Mouse (Mus musculus): ENCODE data around the gene Nkx2-3.

Nkx2-3 gene

GRCm38 (mm10) chr19:43612051-43612450 is at the start of gene Nkx2-3:
Gene Nkx2-3 (plus strand): TSS chr19:43612325.
- peak in 1 of 2 experiments; percentile 74 for DNase-seq (ENCODE audit: low spot score in 2 of 2)

DNA sequence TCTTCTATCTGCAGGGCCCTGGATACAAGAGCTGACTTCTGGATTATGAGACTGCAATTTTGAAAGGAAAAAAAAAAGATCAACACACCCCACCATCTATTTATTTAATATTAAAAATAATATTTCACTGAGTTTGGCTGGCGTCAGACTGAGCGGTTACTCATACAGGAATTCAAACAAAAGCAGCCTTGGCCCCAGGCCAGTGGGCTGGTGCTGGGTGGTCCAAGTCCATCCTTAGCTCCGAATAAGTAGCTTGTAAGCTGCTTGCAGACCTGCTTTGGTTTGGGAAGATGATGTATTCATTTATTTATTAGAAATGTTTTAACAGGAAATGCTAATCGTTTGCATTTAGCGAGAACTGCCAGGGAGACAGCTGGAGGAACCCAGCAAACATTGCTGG is 49.0 kb upstream of the Nkx2-3 start:
- no peak for DNase-seq (ENCODE audit: low spot score in 2 of 2)

DNA sequence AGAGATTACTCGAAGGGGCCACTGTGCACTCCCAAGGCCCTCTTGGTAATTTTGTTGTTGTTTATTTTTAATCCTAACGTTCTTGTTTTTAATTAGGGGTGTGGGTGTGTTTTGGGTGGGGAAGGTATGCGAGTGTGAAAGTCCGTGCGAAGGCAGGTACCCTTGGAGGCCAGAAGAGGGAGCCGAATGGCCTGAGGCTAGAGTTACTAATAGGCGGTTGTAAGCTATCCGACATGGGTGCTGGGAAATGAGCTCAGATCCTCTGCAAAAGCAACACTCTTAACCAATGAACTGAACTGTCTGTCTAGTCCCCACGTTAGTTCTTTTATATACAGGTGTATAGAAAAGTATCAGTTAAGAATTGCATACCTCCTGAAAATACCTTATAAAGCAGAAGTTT is 43.8 kb upstream of the Nkx2-3 start:
- no peak for DNase-seq (ENCODE audit: low spot score in 2 of 2)

GRCm38 (mm10) chr19:43569133-43569532 is 43.0 kb upstream of the Nkx2-3 start:
- no peak for DNase-seq (ENCODE audit: low spot score in 2 of 2)

GRCm38 (mm10) chr19:43570831-43571790 is 41.0 kb upstream of the Nkx2-3 start:
- DNase-seq (ENCODE audit: low spot score in 2 of 2): peak; percentile 43 to 68

DNA sequence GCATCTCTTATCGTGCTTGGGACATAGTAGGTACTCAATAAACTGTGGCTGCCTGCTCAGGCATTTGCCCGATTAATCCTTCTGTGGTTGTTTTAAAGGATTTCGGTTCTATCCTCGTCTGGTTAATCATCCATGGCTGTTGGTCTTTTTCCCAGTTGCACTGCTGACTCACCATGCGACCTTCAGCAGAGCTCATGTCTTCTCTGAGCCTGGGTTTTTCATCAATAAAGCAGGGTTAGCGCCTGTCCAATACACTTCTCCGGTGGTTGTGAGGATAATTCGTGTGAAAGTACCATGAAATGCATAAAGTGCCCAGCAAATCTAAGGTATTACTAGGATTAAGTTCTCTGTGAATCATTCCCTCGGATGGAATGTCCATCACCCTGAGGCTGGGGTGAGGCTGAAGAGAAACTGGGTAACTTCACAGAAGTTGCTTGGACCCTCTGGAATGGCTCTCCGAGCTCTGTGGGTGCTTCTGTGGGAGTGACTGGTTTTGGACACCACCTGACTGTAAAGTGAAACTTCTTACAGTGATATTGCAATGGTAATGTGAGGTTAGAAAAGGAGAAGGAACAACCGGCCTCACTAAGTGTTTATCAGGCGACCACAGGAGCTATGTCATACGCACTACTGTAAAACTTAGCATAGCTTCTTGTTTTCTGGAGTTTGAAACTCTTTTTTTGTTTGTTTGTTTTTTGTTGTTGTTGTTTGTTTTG is 32.9 kb upstream of the Nkx2-3 start:
- no peak for DNase-seq (ENCODE audit: low spot score in 2 of 2)

- DNase-seq (ENCODE audit: low spot score in 2 of 2): no peak
These were observed 30.9 kb upstream of the Nkx2-3 start for GRCm38 (mm10) chr19:43581185-43581584.

DNA sequence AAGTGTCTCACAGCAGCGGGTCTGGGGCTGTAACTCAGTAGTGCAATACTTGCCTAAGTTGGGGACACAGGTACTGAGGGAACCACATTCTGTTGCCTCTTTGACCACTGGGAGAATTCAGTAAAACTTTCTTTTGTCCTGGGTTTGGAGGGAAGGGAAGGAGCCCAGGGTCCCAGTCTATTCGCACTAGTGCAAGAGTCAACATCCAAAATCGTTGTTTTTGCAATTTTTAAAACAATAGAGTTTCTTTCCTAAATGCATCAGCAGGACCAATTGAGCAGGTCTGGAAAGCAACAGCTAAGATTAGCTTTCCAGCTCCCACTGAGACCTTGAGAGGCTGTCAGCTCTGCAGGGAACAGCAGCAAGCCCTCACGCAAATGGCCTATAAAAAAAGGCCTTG is 28.9 kb upstream of the Nkx2-3 start:
- no peak for DNase-seq (ENCODE audit: low spot score in 2 of 2)

DNA sequence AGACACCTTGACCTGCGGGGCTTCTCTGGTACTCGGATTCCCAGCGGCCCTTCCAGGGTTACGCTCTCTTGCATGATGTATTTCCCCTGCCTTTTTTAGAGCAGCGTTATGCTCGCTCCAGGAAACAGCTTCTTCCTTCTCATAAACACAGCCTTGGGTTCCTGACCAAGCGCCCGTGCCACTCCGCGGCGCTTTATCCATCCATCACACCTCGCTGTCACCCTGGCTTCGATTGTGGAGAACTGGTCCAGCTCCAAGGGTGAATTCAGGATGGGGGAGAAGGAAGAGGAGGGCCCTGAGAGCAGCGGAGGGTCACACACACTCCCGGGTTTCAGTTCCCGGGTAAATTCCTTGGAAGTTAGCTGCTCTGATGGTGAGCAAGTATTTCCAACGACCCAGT is 28.5 kb upstream of the Nkx2-3 start:
- DNase-seq (ENCODE audit: low spot score in 2 of 2): no peak

DNA sequence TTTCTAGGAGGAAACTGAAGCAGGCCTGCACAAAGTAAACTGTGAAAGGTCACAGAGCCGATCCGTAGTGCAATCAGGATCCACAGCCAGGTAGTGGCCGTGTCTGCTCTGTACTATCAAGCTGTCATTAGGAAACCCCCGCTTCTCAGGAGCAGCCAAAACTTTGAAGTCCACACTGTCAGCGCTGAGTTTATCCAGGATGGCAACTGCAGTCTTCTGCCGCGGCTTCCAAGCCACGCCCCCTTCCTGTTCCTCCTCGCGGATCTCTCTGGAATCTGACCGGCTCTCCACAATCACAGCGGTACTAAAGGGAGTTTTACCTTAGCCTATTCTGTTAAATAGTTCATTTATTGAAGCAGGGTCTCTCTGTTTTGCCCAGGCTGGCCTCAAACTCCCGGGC is 27.3 kb upstream of the Nkx2-3 start:
- DNase-seq (ENCODE audit: low spot score in 2 of 2): peak in 1 of 2 experiments; percentile 30

GRCm38 (mm10) chr19:43592026-43592425 is 20.1 kb upstream of the Nkx2-3 start:
- no peak for DNase-seq (ENCODE audit: low spot score in 2 of 2)

- DNase-seq (ENCODE audit: low spot score in 2 of 2): no peak
These were observed 15.1 kb upstream of the Nkx2-3 start for GRCm38 (mm10) chr19:43596981-43597380.

DNA sequence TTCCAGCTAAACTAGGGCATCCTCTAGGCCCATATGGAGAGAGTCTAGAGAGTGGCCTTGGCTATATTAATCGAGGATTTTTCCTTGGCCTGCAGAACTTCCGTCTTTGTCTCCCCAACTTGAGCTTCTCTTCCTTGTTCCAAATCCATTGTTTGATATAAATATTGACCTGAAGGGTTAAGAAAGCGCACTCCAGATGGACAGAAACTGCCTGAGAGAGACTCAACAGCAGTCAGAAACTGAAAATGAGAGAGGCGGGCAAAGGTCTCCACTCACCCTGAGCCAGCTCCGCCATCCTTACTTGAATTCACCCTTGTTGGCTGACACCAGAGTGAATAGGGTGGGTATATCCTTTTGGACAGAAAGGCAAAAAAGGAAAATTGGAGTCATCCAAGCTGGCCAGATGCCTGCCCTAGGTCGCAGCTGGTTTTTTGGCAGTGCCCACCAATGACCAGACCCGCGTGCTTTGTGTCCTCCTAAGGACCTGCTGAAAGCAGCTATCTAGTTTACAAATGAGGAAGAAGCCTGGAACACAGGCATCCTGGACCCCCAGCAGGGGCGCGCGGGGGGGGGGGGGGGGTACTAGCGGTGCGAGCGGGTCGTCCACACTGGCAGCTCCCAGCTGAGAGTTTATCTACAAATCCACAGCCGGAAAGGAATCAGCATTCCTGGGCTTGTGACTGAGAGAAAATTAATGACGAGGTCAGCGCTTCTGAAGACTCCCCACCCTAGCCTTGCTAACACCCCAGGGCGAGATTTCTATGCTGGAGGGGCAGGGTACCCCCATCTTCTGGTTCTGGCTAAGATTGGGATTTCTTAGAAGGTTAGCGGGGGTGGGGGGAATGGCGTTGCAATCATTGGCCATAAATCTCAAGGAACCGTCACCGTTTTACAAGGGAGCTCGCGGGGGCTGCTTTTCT is 13.1 kb upstream of the Nkx2-3 start:
- no peak for DNase-seq (ENCODE audit: low spot score in 2 of 2)

DNA sequence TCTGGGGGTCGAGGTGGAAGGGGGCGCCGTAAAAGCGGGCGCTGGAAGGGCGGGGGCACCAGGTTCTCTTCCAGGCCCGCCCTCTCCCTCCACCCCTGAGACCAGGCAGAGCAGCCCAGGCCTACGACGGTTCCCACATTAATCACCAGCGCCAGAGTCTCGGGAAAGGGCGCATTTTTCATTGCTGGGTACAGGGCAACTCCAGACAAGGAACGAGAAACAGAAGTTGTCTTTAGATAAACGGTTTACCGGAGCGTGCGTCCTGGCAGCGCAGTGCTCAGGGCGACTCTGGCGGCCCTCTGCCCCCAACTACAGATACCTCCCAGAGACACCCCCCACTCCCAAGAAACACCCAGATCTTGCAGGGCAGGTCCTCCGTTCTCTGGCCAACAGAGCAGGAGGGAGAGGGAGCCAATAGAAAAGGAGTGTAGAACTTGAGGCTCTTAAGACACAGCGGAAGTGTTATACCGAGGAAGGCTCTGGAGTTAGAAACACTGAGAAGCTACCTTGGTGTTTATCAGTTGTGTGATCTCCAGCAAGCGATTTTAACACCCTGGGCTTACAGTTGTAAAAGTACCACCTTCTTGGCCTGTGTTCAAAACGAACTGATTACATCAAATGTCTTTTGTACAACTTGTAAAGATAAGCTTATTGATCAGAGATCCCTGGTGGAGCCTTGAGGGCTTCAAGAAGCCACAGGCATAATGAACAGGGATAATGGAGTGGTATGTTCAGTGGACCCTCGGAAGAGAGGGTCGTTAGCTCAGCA is 12.2 kb upstream of the Nkx2-3 start:
- DNase-seq (ENCODE audit: low spot score in 2 of 2): peak in 1 of 2 experiments; percentile 18

DNA sequence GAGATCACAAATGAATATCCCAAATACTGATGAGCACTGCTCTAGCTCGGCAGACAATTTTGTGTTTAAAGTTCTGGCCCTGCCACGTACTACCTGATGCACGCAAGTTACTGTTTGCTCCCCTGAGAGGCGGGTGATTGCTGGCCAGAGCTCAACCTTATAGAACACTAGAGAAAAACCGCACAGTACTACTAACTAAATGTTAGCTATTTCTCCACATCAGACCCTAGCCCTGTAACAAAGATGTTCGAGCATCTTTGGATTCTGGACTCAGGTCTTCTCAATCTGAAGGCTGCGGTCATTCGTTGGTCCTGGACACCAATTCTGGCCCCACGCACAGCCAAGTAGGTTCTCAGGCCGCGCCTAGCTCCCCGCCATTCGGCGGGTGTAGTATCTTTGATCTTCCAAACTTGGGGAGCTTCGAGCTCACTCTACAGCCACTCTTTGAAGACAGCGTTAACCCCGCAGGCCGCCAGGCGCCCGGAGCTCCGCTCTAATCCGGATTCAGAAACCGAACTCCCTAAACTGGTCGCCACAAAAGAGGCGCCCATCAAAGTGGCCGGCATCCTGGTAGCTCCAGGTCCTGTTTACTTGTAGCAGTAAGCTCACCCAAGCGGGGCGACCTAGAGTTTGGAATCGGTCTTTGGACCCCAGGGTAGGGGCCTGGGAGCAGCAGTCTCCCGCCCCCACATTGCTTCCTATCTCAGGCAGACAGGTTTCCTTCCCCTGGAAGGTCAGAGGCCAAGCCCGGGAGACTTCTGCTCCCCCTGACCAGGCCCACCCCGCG is 11.4 kb upstream of the Nkx2-3 start:
- DNase-seq (ENCODE audit: low spot score in 2 of 2): no peak

DNA sequence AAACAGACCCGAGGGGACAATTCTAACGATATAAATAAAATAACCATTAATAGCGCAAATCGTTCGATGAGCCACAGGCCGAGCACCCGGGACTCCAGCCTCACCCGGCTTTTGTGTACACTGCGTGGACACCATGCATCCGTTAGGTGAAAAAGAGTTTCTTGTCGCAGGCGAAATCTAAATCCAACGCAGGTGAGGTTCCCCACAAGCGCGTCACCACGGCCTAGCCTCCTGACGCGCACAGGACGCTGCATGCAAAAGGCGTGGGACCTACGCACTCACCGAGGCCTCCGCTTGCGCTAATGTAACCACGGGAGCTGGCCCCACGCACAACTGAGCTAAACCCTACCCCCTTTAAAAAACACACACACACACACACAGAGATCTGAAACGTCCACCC is 10.7 kb upstream of the Nkx2-3 start:
- no peak for DNase-seq (ENCODE audit: low spot score in 2 of 2)

GRCm38 (mm10) chr19:43601996-43602590 is 10.0 kb upstream of the Nkx2-3 start:
- no peak for DNase-seq (ENCODE audit: low spot score in 2 of 2)

DNA sequence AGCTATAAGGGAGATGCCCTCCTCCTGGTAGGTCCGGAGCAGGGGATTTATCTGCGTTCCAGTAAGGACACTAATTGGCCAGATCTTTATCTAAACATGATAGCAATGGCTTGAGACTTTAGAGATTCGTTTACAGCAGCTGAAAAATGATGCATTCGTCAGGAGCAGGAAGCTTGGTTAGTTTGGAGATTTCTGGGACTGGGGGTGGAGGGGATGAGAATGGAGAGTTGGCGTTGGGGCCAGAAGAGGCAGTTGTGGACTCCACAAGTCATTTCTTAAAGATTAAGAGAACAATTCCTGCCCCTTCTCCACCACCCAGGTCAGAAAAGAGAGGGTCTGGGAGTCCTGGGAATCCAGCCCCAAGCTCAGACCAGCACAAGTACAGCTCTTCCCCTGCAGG is 8.6 kb upstream of the Nkx2-3 start:
- no peak for DNase-seq (ENCODE audit: low spot score in 2 of 2)

GRCm38 (mm10) chr19:43604492-43605120 is 7.5 kb upstream of the Nkx2-3 start:
- DNase-seq (ENCODE audit: low spot score in 2 of 2): no peak
